Mouse (Mus musculus) brain, embryonic 14.5 days (tissue): Measurements from ENCODE around the gene Mob1a. TPM values are rescaled to one million over a fixed set of nuclear protein-coding genes. Genes with fewer than 3 reads are reported as not detected.

ENCODE experiments used
- DNase-seq: peaks from one replicate; pipeline ENCODE4 v3.0.0-alpha.2; 2011; ENCODE audit warnings: low read depth
- CTCF ChIP-seq: fragments of 200-500 bp; IDR thresholded peaks from 2 replicates; pipeline ENCODE4 v1.5.1; 2012; ENCODE audit warnings: inconsistent platforms, mild to moderate bottlenecking, moderate library complexity, borderline replicate concordance; ENCODE audit not compliant: insufficient read depth, insufficient read length; ENCODE audit errors: extremely low read depth
- POLR2A ChIP-seq: fragments of 200-500 bp; IDR thresholded peaks from 2 replicates; pipeline ENCODE4 v1.6.1; 2012; ENCODE audit warnings: mild to moderate bottlenecking, inconsistent platforms, borderline replicate concordance; ENCODE audit not compliant: poor library complexity, insufficient read depth, insufficient read length, severe bottlenecking; ENCODE audit errors: extremely low read depth
- polyA plus RNA-seq: library from polyadenylated mRNA; depleted of rRNA; stranded (reverse); fragments of >200 nt; gene quantifications from 2 replicates; pipeline ENCODE4 v1.2.3, GENCODE M21; 2012; rRNA removed

Mob1a gene
- polyA plus RNA-seq = 27.0 and 27.1 TPM in 2 replicates

GRCm38 (mm10) chr6:83325525-83326393 is at the start of gene Mob1a, which contains the start of gene Mthfd2:
Gene Mob1a (plus strand): TSS chr6:83326016.
Gene Mthfd2 (minus strand): TSS chr6:83325908.
- TF ChIP-seq POLR2A (peak; percentile 89), CTCF (no peak)
- DNase-seq = peak; percentile 98

DNA sequence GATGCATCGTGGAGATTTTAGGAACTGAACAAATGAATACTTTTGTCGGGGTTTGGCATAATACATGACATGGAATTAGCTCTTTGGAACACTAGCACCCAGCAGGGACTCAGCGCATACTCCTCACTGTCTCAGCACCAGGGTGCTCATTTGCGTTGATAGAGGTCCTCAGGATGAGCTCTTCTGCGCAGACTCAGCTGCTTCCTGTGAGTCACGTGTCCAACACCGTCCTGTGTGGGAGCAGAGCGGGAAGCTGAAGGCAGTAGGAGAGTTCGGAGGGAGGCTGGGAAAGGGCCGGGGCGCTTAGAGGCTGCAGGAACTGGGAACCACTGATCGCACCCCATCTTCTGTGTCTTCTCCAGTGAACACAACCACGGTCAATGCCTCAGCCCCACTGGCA is 48.7 kb upstream of the Mob1a start:
- no peak for TF ChIP-seq POLR2A
- TF ChIP-seq CTCF = no peak
- DNase-seq = no peak

DNA sequence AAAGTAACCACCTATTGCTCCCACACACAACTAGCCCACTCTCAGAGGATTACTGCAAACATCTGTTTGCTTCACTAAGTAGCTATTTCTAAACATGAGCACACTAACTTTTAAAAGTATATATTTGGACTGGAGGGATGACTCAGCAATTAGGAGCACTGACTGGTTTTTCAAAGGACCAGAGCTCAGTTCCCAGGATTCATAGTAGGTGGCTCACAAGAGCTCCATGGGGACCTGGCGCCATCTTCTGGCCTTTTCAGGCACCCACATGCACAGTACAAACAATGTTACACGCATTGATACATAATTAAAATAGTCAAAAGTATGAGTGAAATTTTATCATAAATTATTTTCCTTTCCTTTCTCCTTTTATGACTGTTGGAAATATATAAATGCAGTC is 46.9 kb upstream of the Mob1a start:
- TF ChIP-seq POLR2A (no peak), CTCF (peak; percentile 52; the same call in 1 of the 2 replicates)
- no peak for DNase-seq

- TF ChIP-seq CTCF (peak; percentile 53; the same call in 1 of the 2 replicates), POLR2A (no peak)
- DNase-seq = peak; percentile 9
Observed at GRCm38 (mm10) chr6:83280256-83280955, 45.4 kb upstream of the Mob1a start.

DNA sequence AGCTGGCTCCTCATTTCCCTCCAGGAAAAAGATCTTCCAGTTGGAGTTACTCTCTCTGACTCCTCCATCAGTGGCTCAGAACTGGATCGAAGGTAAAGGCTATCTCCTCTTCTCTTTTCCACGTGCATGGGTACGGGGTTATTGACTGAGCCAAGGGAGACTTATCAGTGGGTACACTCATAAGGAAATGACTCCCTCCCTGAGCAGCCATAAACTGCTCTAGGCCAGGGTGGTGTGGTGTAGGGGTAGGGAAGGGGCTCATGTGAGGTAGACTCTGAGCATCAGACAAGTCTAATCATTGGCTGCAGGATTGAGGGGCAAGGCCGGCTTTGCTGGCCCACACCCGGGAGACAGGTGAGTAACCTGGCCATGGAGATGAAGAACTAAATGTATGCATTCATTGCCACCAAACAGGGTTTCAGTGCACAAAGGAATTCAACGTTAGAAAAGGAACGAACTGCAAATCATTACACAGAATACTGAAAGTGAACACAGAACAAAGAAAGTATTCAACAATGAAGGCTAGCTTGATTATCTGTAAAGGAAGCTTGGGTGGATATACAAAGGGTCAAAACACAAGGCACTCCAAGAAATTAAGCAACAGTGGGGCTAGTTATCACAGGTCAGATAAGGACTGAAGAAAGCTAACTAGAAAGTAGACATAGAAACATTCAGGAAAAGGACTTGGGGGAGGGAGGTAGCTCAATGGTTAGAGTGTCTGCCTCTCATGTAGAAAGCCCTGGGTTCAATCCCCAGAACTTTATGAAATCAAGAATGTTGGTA is 25.2 kb upstream of the Mob1a start:
- no peak for TF ChIP-seq POLR2A
- no peak for DNase-seq

DNA sequence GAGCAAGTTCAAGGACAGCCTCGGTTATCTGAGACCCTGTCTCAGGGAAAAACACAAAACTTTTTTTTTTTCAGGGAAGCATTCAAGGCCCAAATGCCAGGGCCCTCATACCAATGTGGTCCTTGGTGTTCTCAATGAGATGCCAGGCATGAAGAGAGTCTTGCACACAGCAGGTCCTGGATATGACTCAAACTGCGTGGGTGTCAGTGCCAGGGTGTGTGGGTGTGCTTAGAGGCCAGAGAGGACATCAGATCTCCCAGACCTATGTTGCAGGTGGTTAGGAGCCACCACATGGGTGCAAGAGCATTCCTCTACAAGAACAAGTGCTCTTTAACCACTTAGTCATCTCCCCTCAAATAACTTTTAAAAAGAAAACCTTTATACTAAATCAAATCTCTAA is 24.5 kb upstream of the Mob1a start:
- TF ChIP-seq CTCF (no peak), POLR2A (no peak)
- no peak for DNase-seq

DNA sequence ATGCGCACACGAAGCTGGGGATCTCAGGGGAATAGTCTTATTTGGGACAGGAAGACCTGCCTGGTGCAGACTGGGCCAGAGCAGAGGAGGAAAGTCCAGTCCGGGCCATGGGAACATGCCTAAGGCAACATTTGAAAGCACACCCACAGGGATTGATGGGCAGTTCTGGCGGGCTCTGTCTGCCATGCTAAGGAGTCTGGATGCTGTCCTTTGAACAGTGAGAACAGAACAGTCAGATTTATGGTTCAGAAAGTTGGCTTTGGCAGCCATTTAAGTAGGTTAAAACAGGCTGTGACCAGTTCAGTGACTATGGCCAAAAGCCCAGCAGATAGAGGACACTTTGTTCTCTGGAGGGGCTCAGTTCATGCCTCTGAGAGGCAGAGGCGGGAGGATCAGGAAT is 23.6 kb upstream of the Mob1a start:
- TF ChIP-seq POLR2A (no peak), CTCF (no peak)
- DNase-seq = no peak

GRCm38 (mm10) chr6:83309017-83309416 is 16.8 kb upstream of the Mob1a start:
- DNase-seq = no peak
- TF ChIP-seq POLR2A = no peak
- no peak for TF ChIP-seq CTCF

DNA sequence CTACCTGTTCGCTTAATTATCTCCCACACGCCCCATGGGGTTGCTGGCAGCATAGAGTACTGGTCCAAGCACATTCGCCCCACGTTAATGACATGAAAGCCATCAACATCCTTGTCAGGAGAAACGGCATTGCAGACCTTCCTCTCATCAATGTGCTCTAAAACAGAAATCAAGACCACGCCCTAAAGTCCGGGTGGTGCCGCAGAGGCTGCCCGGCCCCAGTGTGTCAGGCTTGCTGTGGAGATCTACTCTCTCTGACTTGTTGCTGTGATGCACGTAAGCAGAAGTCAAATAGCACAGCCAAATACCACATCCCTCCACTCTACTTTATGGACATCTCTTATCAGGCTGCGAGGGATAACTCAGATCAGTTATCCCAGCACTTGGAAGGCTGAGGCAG is 14.6 kb upstream of the Mob1a start:
- TF ChIP-seq POLR2A (no peak), CTCF (no peak)
- DNase-seq = no peak

- DNase-seq = no peak
- TF ChIP-seq POLR2A (no peak), CTCF (no peak)
Observed at GRCm38 (mm10) chr6:83312021-83312420, 13.8 kb upstream of the Mob1a start.

DNA sequence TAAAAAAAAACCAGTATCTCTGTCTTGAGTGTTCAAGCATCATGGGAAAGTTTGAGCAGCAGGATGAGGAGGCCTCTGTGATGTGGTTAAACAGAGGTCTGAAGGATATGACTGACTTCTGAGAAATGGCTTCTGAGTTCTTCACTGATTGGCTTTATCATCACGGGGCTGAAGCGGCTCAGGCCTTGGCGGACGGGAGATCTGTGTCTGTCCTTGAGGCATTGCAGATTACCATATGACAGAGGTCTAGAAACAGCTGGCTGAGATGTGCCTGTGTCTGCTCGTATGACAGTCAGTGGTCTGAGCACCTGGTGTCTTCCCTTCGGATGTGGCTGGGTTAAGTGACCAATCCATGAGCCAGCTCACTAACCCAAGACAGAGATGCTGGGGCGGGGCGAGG is 13.3 kb upstream of the Mob1a start:
- TF ChIP-seq CTCF = no peak
- no peak for DNase-seq
